Mouse (Mus musculus) layer of hippocampus, adult 11-12 months (tissue): ENCODE results near the gene Rhpn2.

ENCODE experiments used
- DNase-seq: peaks from one replicate; pipeline ENCODE4 v3.0.0; 2022; ENCODE audit warnings: low spot score

The Rhpn2 gene

GRCm38 (mm10) chr7:35347918-35348700 lies 14.1 kb downstream of the Rhpn2 start:
- DNase-seq, result no peak

GRCm38 (mm10) chr7:35349022-35349421 lies 15.1 kb downstream of the Rhpn2 start:
- no peak for DNase-seq

DNA sequence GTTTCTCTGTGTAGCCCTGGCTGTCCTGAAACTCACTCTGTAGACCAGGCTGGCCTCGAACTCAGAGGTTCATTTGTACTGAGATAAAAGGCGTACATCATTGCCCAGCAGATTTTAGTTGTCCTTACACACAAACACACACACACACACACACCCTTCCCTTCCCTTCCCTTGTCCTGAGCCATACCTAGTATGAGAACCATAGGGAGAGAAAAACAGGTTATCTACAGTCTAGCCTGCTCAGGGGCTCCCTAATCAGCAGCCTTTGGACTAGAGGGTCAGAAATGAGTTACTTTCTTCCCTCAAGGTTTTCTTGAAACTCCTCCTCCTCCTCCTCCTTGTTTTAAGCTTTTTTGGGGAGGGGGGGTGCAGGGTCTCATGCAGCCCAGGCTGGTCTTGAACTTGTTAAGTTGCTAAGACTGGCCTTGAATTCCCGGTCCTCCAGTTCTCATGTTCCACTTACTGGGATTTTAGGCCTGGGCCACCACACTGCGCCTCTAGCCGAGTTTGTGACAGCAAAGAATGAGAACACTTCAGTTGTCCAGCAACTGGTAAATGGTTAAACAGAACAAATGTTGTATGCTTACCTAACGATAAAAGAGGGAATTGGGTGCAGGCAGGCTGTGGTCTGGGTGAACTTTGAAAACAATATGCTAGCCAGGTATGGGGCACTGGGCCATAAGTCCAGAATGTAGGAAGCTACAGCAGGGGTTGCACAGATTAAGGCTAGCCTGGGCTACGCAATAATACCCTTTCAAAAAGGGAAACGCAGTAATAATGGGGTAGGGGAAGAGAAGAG lies 16.1 kb downstream of the Rhpn2 start:
- DNase-seq, result no peak

DNA sequence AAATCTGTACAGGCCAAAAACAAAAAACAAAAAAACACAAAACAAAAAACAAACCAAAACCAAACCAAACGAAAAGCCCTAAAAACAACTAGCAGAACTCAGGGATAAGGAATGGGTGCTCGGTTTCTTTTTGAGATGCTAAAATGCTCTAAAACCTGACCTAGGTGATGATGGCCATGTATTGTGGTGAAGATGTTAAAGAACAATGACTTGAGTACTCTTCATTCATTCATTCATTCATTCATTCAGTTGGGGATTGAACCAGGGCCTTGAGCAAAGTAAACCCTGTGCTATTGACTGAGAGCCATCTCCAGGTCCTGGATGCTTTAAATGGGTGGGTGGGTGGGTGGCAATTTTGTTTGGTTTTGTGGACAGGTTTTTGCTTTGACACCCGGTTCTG lies 17.2 kb downstream of the Rhpn2 start:
- DNase-seq, result no peak

DNA sequence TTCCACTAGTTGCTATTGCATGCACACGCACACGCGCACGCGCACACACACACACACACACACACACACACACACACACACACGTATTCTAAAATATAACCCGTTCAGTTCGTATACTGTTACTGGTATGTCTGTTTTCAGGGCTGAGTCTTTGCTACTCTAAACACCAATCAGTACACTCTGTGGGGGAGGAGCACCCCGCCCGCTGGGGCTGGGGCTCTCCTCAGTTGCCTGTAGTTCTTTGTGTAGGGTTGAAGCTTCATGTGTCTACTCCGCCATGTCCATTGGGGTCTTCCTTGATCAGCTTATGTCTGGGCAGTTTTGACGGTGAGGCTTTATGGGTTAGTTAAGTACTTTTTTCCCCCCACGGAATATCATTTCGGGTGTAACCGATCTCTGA lies 19.3 kb downstream of the Rhpn2 start:
- DNase-seq, result no peak

DNA sequence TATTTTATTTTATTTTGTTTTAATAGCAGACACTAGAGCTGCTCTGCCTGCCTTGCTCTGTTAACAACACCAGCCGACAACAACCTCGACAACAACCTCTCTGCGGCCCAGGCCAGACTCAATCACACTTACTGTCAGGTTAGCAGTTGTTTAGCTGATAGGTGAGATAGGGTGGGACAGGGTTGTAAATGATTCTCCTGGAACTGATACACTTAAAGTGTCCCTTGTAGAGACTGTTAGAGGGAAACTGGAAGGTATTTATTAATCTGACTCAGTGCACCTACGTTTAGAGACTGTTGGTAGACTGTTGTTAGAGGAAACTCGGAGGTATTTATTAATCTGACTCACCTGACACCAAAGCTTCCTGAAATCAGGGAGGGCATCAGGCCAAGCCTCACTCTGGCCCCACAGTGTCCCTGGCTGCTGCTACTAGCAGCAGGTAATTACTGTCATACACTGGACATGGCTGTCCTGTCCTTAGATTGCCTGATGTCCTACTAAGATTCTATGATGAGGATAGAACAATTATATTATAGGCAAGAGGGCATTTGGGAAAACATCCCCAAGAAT lies 21.4 kb downstream of the Rhpn2 start:
- DNase-seq, result no peak

DNA sequence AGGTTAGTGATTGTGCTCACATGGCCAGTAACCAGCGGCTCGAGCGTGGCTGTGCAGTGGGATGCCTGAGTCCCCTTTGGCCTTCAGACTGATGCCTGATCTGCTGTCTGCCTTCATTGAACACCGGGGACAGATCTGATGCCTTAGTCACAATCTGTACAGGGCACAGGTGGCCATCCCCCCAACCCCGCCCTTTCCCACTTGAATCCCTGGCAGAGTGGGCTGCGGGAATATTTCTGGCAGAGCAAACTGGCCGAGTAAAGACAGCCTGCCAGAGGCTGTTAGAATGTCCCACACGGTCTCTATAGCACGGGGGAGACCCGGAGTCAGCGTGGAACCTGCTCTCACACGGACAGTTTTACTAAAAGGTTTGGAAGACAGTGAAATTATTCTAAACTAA lies 23.7 kb downstream of the Rhpn2 start:
- no peak for DNase-seq

- no peak for DNase-seq
These were observed 28.3 kb downstream of the Rhpn2 start for GRCm38 (mm10) chr7:35362253-35362652.

- DNase-seq, result no peak
These were observed 28.9 kb downstream of the Rhpn2 start for GRCm38 (mm10) chr7:35362868-35363267.

DNA sequence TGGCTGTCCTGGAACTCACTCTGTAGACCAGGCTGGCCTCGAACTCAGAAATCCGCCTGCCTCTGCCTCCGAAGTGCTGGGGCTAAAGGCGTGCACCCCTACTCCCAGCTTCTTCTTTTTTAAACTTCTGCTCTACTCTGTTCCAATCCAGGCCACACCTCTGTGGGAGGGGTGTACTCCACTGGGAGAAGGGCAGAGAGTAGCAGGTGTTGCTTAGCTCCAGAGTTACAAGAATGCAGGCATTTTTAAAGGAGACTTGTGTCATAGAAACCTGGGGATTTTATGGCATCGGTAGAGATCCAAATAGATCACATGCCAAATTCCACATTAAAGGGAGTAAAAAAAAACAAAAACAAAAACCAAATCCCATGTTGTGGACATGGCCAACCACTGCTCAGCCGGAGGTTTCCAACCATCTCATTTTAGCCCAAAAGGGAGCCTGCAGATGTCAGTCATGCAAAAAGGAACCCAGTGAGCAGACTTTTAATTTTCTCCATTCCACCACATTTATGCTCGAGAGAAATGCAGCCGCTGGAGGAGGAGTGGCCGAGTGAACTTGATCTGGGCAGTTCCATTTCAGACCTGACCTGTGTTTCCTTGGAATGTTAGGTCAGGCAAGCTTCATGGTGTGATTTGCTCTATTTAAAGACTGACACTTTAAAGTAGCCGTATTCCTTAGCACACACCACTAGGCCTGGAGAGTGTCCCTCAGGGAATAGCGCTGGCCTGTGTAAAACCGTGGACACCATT lies 31.4 kb downstream of the Rhpn2 start:
- DNase-seq, result no peak

DNA sequence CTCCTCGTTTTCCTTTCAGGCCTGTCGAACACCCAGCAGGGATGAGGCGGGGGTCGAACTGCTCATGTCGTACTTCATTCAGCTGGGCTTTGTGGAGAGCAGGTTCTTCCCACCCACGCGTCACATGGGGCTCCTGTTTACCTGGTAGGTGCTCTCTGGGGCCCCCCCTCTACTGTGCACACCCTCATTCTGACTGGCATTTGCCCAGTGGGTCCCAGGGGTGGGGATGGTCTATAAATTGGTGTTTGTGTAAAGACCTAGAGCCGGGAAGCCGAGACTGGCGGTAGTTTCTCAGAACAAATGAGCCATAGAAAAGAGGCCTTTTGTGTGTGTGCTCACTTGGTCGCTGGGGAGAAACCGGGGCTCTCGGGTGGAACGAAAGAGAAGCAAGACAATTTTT lies 37.1 kb downstream of the Rhpn2 start:
- DNase-seq, result no peak

- DNase-seq, result no peak
These were observed 38.6 kb downstream of the Rhpn2 start for GRCm38 (mm10) chr7:35372483-35373017.

DNA sequence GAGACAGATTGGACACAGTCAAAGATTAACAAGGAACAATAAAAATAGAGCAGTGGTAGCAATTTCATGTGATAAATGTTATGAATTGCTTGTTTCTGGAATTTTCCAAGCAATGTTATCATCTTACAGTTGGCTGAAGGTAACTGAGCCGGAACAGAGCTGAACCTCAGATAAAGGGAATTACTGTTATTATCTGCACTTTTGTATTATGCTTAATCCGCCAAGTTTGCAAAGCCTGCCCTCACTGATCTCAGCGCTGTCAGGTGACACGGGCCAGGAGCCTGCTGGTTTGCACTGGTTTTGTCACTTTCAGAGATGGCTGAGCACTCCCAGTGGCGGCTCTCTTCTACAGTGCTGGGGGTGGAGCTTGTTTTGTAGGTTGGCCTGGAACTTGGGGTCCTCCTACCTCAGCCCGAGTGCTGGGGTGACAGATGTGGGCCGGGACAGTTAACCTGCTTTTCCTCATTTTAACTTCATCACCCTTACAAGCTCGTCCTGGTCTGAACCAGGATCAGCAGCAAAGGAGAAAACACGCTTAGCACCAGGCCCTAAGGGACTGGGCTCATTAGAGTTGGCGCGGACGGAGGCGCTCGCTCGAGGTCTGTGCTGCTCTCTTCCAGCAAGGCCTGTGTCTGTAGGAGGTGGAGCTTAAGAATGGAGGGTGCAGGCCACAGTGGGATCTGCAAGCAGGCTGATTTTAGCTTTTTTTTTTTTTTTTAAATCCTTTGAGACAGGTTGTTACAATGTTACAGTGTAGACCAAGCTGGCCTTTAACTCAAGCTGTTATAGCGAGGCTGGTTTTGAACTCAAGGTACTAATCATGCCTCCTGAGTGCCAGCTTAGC lies 39.4 kb downstream of the Rhpn2 start:
- no peak for DNase-seq

GRCm38 (mm10) chr7:35374265-35374664 lies 40.3 kb downstream of the Rhpn2 start:
- no peak for DNase-seq

- peak; percentile 20 for DNase-seq
These were observed 42.7 kb downstream of the Rhpn2 start for GRCm38 (mm10) chr7:35376623-35377022.

DNA sequence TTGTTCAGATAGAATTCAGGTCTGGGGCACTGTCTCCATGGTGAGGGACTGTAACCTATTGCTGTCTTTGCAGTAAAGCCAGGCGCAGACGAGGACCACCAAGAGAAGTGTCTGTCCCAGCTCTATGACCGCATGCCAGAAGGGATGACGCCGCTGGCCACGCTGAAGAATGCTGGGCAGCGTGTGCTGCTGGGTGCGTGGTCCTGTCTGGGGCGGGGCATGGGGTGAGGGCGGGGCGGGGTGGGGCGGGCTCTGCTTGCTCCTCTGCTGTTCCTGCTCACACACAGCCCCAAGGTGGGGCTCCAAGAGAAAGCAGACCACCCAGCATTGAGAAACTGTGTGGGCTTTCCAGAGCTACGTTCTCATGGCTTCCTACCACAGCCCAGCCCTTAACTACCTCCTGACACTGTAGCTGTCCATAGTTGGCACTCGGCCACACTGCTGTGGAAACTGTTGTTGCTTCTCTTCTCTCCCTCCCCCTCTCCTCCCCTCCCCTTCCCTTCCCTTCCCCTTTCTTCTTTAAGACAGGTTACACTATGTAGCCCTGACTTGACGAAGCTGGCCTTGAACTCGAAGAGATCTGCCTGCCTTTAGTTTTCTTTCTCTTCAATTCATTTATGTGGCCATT lies 45.6 kb downstream of the Rhpn2 start:
- DNase-seq, result no peak

DNA sequence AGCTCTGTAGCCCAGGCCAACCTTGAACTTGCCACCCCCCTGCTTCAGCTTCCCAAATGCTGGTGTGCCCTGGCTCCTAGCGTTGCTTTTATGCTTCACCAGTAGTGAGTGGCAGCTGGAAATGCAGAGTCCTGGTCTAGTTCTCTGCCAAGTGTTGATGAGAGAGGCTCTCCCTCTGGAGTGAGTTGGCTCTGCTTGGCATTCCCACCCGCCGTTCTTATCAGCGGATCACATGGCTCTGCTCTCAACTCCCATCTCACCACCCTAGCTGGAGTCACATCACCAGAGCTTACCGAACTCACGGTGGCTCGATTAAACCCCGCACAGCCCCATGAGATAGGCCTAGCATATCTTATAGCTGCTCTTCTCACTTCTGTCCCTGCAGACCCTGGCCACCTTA lies 46.4 kb downstream of the Rhpn2 start:
- DNase-seq, result no peak

DNA sequence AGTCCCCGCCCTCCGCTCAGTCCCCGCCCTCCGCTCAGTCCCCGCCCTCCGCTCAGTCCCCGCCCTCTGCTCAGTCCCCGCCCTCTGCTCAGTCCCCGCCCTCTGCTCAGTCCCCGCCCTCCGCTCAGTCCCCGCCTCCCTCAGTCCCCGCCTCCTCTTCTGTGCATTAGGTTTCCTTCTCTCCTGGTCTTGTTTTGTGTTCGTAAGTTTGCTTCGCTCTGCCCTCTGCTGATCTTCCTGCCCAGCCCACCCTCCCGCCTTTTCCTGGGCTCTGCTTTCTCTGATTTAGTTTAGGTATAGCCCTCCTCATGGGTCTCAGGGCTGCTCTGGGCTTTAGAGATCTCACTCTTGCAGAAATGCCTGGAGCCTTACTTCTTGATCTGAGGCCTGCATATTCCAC lies 47.9 kb downstream of the Rhpn2 start:
- no peak for DNase-seq

DNA sequence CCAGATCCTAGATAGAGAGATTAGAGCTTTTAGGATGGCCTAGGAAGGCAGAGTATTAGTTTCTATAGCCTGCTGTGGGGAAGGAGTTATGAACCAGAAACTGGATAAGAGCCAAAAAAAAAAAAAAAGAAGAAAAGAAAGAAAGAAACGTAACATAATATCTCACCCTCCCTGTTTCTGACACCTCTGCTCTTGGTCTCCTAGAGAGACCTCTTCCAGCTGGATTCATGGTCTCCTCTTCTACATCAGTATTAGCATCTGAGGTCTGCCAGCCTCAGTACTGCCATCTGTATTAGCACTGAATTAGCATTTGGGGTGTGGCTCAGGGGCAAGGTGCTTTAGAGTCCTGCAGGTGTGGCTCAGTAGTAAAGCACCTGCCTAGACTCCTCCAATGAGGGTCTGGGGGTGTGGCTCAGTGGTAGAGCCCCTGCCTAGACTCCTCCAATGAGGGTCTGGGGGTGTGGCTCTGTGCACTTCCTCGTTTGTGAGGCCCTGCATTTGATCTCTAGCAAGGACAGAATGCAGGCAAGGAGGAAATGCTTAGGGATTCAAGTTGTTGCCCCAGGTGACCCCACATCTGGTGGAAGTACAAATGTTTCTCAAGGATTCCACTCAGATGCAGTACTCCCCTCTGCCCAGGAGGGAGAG lies 48.9 kb downstream of the Rhpn2 start:
- DNase-seq, result no peak

DNA sequence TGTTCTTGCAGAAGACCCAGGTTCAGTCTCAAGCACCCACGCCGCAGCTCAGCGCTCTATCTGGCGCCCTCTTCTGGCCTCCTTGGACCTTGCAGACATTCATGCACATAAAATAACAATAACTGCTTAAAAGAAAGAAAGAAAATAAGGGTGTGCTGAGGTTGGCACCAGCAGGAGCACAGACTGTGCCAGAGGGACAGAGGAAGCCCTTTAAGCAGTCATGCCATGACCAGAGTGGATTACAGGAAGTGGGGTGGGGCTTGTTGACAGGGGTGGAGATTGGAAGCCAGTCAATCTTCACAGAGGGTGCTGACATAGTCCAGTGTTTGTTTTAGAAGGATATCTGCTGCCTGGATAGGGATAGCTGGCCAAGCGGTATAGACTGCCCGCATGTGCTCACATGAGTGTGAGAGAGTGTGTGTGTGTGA lies 52.6 kb downstream of the Rhpn2 start:
- DNase-seq, result no peak
